Mouse (Mus musculus): ENCODE data around the gene Tnni3.

Tnni3 gene

DNA sequence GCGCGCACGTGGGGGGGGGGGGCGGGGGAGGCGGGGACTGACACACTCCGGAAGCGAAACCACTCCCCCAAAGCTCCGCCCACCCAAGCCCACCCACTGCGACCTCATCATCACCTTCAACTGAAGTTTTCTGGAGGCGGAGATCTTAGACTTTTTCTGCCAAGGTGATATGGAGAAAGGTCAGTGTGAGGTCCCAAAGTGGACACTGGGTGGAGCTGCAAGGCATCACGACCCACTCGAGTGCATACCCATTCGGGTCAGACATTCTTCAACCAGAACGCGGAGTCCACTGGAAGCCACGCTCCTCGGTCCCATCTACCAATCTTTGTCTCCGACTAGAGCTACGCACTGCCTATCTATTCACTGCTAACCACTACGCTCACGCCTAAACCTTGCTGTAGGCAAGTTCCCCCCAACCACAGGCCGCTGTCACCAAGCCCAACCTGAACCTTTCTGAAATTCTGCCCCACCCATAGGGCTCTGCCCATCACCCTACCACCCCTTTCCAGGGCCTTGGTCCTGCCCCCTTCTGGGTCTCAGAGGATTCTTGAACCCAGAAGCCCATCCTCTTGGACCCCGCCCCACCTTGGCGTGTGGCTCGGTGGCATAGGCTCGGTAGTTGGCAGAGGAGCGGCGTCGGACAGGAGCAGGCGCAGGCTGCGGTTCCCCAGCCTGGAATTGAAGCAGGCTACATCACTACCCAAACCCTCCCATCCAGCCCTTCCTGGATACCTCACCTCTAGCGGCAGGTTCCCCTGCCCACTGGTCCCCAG is 2.6 kb downstream of the Tnni3 start:
- no peak for DNase-seq (ENCODE audit: low spot score)

DNA sequence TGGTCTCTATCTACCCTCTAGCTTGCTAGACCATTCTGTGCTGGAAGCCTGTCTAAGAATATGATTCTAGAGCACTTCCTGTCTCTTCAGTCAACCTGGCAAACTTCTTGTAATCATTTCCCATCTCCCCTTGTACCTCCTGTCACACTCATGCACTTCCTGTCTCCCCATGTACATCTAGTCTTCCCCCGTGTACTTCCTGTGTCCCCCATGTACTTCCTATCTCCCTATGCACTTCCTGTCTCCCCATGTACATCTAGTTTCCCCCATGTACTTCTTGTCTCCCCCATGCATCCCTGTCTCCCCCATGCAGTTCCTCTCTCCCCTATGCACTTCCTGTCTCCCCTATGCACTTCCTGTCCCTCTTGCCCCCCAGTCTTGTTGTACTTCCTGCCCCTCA is 5.5 kb downstream of the Tnni3 start:
- no peak for DNase-seq (ENCODE audit: low spot score)

DNA sequence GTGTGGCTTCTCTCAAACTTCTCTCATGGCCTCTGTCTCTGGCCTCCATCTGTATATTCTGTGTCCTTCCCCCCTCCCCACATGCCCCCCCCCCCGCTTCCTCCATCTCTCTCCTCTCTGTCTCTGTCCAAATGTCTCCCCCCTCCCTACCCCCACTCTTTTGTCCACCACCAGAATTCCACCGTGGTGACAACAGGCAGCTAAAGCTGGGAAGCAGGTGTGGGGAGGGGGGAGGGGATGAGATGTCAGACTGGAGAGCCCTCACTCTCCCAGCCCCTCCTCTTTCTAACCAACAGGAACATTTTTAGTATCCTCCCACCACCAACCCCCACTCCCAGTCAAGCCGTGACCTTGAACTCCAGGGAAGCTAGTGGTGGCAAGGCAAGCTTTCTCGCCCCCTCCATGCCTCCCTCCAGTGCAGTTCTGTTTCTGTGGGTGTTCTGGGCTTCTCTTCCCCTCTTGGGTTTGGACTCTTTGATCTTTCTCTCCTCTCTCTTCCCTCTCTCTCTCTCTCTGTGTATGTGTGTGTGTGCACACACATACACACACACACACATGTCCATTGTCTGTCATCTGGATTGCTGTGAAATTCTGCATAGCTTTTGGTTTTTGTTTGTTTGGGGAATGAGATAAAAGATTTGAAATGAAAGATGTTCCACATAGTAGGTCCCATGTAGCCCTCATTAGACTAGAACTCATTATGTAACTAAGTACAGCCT is 7.5 kb downstream of the Tnni3 start, which contains the start of gene Tnnt1:
Tnnt1 (minus strand) TSS at position 51 of the 719 bp plus-strand sequence.
- DNase-seq (ENCODE audit: low spot score), result no peak

DNA sequence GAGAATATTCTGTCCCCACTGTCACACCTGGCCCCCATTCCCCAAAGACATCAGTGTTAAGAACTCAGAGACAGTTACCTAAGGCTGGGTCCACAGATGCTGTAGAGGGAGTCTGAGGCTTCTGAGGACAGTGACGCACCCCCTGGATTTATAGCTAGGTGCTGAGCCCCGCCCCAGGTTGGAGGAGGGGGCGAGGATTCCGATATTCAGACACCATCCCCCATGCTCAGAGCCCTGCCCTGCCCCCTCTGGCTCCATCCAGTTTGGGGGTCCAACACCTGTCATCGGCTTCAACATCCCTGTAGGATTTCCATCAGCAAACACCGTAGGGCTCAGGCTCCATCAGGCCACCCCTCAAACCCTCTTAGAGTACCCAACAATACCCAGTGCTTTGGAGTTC is 8.2 kb downstream of the Tnni3 start:
- DNase-seq (ENCODE audit: low spot score), result no peak

DNA sequence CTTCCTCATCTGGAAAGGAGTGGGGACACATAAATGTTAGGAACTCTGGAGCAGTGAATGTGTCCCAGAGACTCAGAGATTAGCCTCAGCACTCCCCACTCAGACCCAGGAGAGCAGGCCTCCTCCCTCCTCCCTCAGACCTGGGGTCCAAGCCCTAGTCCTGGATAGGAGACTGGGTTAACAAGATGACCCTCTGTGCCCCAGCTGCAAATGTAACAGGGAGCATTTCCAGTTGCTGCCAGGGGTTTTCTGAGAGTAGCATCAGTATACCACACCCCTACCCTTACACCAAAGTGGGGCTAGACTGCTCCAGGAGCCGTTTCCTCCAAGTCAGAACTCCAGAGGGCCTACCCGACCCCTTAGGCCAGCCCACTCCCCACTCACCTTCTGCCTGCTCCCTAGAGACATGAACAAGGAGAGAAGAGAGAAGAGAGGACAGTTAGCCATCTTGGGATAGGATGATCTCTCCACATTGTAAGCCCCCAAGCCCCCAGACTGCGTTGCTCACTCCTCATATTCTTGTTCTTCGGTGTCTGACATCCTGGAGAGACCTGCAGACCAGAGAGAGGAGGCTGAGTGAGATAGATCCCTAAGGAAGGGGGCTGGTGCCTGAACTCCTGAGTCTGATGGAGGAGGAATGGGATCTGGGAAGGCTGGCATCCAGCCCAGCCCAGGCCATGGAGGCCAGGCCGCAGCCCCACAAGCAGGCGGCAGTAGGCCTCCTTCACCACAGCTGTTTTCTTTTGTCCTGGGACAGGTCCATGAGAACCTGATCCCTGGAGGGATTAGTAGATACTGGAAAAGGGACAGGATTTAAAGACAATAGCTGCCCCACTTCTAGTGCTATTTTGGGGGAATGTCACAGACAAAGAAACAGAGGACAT is 10.0 kb downstream of the Tnni3 start:
- no peak for DNase-seq (ENCODE audit: low spot score)

DNA sequence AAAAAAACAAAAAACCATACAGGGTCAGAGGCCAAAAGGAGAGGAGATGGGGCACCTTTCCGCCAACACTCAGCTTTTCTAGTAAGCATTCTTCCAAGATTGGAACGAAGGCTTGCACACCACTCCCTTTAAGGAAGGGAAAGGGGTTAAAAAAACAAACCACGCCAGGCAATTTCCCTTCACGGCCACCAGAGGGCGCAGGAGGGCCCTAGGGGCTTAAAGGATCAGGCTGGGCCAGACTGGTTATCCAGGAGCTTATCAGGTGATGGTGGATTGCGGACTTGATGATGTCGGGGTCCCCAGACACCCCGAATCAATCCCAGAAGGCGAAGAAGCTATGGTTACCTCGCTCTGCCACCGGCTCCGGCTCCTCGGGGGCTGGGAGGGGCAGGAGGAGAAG is 10.8 kb downstream of the Tnni3 start:
- DNase-seq (ENCODE audit: low spot score), result peak; percentile 38

DNA sequence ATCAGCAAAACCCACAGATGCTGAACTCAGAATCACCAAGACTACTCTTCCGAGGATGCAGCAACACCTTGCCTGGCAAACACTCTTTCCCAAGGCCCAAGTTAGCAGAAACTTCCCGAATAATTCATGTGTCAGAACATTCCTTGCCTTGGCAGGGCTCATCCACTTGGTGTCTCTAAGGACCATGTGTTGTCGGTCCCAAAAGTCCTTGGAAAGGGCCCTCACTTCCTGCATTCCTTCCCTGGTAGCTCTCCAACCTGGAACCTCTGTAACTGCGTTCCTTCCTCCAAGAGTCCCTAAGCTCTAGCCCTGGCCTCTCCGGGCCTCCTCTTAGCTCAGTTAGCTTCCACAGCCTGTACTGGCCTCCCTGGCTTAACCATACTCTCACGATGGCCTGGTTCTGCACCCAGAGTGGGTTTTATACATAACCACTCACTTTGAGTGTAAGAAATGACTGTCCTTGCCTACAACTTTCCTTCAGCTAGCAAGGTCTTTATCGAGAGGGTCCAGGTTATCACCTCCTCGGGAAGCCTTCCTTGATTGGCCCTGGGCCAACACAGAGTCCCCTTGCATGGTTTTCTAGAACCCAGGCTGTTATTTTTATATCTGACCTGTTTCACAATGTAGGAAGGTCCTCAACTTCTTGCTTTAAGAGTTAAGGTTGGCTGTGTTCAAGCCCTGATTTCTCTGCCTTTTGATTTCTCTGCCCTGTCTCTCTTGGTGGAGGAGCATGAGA is 12.4 kb downstream of the Tnni3 start:
- DNase-seq (ENCODE audit: low spot score), result no peak

DNA sequence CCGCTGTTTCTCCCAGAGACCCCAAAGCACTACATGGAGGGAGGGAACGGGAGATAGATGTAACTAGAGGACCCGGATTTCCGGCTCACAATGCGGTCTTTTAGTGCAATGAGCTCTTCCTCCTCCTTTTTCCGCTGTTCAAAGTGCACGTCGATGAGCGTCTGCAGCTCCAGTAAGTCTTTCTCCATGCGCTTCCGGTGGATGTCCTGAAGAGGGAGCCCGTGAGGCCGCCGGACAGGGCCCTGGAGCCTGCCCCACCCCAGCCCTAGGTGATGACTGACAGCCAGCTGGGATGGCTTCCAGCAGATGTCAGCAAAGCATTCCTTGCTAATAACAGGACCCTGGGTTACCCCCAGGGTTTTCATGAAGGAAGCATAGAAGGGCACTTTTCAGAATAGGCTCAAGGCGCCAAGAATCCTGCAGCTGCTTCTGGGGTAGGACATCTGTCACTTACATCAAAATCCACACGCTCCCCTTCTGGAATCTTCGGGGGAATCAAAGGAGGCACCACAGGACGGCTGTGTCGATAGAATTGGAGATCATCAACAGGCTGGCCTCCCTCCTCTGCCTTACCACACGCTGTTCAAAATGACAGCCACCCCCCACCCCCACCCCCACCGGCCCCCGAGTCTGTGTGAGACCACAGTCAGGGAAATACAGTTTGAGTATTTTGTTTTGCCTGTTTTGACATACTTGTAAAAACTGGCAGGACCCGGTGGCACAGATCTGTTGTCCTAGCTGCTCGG is 14.0 kb downstream of the Tnni3 start:
- no peak for DNase-seq (ENCODE audit: low spot score)

DNA sequence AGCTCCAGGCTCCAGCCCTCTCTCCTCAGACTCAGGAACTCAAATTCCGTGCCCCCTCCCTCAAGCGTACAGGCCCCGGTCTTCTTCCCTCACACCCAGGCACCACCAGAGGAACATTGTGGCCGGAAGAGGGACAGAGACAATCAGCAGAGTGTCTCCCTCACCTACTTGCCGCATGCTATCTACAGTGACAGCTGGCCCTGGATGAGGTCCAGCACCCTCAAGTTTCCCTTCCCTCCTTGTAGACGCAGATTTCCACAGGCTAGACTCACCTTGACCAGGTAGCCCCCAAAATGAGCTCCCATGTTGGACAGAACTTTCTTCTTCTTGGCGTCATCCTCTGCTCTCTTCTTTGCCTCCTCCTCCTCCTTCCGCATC is 15.3 kb downstream of the Tnni3 start:
- DNase-seq (ENCODE audit: low spot score), result no peak

DNA sequence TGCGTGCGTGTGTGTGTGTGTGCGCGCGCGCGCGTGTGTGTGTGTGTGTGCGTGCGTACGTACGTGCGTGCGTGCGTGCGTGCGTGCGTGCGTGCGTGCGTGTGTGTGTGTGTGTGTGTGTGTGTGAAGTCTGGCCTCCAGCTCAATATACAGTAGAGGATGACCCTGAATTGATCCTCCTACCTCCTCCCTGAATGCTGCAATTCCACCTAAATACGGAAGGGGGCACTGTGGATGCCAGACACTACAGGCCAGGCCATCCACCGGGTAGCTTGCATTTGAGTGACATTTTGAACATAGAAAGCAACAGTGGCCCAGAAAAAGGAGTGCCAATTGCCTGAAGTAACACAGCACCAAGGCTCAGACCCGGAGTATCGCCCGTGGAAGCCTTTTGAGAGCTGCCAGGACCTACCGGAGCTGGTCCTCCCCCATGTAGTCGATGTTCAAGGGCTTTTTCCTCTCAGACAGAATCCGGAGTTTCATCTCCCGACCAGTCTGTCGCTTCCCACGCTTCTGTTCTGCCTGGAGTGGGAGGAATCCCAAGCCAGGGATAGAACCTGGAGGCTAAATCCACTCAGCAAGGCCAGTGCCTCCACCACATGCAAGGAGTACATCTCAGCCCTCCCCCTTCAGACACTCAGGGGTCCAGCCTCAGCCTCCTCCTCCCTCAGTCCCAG is 15.8 kb downstream of the Tnni3 start:
- no peak for DNase-seq (ENCODE audit: low spot score)

DNA sequence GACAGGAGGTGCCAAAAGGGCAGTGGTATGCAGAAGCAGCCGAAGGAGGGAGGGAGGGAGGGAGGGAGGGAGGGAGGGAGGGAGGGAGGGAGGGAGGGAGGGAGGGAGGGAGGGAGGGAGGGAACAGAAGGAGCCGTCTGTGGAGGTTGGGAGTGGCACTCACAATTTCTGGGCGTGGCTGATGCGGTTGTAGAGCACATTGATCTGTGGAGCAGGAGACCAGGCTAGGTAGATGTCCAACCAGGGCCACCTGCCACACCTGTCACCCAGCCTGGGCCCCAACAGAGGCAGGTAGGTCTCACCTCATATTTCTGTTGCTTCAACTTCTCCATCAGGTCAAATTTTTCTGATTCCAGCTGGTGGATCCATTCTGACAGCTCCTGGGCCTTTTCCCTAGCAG is 16.8 kb downstream of the Tnni3 start:
- no peak for DNase-seq (ENCODE audit: low spot score)

DNA sequence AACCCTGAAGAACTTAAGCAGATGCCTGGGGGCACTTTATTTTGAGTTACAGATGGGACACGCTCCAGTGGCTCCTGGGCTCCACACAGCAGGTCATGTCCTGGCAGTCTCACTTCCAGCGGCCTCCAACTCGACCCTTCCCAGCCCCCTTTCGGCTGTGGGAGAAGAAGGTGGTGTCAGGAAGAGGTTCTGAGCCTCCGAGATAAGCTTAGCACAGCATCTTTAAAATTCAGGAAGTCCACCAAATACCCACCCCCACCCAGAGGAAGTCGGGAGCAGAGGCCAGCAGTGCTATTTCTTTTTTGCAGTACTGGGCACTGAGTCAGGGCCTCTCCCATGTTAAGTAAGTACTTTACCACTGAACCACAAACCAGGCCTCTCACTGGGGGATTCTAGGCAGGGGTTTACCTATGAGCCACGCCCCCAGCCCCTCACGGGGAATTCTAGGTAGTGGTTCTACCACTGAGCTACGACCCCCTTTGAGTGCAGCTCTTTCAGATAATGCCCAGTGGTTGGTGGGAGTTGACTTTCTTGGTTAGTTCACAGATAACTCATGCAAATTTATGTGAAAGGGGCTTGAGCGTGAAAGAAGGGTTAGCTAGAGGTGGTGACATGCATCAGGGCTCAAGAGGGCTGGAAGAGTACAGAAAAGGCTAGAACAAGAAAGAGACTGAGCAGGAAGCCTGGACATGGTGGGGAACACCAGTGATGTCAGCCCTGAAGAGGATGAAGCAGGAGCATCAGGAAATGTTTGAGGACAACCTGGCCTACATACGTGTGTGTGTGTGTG is 19.2 kb downstream of the Tnni3 start:
- no peak for DNase-seq (ENCODE audit: low spot score)

DNA sequence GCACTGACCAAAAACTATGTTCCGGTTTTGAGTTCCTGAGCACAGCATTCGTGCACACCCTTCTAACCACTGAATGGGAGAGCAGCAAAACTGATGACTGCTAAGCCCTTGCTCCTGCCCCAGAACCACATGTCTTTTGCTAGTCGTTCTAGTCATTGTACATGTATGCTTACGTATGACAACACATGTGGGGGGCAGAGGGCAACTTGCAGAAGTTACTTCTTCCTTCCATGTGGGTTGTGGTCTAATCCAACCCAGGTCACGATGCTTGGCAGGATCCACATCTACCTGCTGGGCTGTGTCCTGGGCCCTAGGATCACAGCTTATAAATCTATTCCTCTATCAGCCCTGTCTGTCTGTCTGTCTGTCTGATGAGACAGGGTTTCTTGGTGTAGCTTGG is 20.2 kb downstream of the Tnni3 start:
- no peak for DNase-seq (ENCODE audit: low spot score)

DNA sequence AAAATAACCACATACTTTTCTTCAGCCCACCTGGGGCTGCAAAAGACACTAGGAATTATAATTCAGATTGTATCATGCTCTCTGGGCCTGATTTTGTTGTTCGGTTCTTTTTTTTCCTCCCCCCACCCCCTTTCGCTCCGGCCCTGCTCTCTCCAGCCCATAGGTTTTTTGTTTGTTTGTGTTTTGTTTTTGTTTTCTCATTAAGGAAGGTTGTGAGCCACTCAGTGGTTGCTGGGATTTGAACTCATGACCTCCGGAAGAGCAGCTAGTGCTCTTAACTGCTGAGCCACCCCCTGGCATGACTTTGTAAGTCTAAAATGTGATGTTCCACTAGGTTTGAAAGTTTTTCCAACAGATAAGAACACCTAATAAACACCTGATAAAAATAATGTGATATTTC is 20.9 kb downstream of the Tnni3 start:
- DNase-seq (ENCODE audit: low spot score), result no peak

DNA sequence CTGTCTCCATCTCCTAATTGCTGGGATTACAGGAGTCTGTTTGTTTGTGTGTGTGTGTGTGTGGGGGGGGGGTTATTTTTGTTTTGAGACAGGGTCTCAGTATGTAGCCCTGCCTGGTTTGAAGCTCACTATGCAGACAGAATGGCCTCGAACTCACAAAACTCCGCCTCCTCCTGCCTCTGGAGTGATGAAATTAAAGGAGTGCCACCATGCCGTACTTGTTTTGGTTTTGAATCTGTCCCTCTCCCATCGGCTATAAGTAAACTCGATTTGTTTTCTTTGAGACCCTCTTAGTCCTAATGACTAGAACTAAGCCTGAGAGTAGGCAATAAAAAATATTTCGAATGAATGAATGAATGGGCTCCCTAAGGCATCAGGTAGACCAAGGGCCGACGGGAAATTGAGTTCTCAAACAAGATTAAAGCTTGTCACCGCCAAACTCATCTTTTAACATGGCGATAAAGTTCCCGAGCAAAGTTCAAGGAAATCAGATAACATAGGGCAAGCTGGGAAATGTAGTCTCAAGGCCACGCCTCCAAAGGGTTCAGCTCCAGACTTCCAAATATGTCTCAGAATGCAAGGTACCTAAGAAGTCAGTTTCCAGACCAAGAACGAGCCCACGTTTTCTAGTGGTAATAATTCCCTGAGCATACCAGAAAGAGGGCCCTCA is 21.5 kb downstream of the Tnni3 start:
- peak; percentile 63 for DNase-seq (ENCODE audit: low spot score)

DNA sequence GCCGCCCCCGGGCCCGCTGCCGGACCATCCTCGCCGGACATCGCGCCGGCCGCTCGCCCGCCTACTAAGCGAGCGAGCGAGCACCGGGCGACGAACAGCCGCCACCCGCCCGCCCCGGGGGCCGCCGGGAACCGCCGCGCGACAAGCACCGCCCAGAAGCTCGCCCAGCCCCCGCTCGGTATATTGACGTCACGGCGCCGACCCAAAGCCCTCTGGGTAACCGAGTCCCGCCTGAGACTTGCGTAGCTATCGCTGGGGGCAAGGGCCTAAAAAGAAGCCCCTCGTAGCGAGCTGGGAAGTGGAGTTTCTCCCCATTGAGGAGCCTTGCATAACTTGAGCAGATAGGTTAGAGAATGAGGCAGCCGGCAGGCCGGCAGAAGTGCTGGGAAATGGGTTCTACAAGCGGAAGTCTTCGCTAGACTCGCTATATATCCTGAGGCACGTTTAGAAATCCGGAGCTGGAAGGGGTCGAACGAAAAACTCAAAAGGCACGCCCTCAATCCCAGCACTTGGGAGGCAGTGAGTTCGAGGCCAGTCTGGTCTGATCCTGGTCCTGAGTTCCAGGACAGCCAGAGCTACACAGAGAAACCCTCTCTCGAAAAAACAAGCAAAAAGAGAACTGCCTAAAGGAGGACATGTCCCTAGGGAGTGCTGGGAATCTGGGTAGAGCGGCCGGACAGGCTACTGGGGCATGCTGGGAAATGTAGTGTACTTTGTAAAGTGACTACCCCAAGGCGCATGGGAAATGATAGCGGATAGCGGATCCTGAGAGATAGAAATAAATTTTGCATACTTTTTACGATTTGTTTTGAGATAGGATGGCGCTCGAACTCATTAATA is 22.3 kb downstream of the Tnni3 start, which contains the start of gene Ppp1r12c:
Ppp1r12c (minus strand) TSS at position 123 of the 840 bp plus-strand sequence.
- peak; percentile 90 for DNase-seq (ENCODE audit: low spot score)

DNA sequence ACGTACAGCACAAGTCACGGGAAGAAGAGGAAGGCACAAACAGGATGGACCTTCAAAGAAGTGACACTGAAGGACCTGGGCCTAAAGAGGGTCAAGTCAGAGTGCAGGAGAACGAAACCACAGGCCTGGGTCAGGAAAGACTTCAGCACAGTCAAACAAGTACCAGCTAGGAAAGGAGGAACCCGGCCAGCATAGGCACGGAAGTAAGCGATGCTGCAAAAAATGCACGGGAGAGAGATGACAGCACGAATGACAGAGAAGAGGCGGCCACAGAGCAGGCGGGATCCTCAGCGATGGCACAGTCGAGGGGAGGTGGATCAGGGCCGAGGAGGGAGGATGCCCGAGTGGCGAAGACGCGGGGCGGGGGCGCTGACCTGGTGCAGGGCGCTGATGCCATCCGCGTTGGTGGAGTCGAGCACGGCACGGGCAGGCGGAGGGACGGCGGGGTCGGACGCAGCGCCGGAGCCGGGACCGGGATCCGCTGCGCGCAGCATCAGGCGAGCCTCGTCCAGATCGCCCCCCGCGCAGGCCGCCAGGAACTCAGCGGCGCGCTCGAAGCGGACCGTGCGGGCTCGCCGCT is 23.0 kb downstream of the Tnni3 start:
- DNase-seq (ENCODE audit: low spot score), result peak; percentile 20

DNA sequence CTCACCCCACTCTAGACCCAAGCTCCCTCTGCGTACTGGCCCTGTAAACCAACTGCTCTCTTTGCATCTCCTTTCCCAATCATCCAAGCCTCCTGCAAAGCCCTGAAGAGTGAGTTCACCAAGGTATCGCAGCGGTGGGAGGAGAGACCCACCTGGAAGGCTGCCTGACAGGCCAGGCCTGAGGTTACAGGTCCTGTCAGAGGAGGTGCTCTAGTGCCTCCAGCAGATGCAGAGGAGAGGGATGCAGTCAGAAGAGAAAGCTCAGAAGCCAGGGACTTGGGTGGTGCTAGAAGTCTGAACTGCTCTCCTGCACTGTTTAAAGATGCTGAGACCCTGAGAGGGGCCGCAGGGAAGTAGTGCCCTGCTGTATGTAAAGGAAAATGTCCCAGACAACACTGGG is 25.0 kb downstream of the Tnni3 start:
- no peak for DNase-seq (ENCODE audit: low spot score)

Measured in adipocyte (in vitro differentiated cells).